Mouse (Mus musculus) forebrain, embryonic 10.5 days (tissue): ENCODE measurements at regions not wholly inside any gene's neighbourhood (a gene's known extent, or its start where the extent isn't known, plus 50 kb on each side); places are given as distances from the start of the nearest gene placed in this dataset.

Experiments used
- DNase-seq: peaks from one replicate; pipeline ENCODE4 v3.0.0-alpha.2; 2017; ENCODE audit warnings: low spot score; ENCODE audit errors: extremely low spot score
- H3K27ac ChIP-seq: fragments of 300-500 bp; sonication (generic); 2 replicates; pipeline ENCODE4 v1.5.1; 2016; ENCODE audit warnings: mild to moderate bottlenecking
- H3K27me3 ChIP-seq: fragments of 300-500 bp; sonication (generic); 2 replicates; pipeline ENCODE4 v1.6.1; 2016; ENCODE audit warnings: mild to moderate bottlenecking; ENCODE audit not compliant: poor library complexity, severe bottlenecking
- H3K36me3 ChIP-seq: fragments of 300-500 bp; sonication (generic); replicated peaks from 2 replicates; pipeline ENCODE4 v1.6.1; 2016; ENCODE audit warnings: mild to moderate bottlenecking, moderate library complexity
- H3K4me1 ChIP-seq: fragments of 300-500 bp; sonication (generic); 2 replicates; pipeline ENCODE4 v1.6.1; 2016
- H3K4me3 ChIP-seq: fragments of 300-500 bp; sonication (generic); 2 replicates; pipeline ENCODE4 v1.5.1; 2016; ENCODE audit warnings: mild to moderate bottlenecking, moderate library complexity
- H3K9me3 ChIP-seq: fragments of 300-500 bp; sonication (generic); 2 replicates; pipeline ENCODE4 v1.6.1; 2016; ENCODE audit warnings: mild to moderate bottlenecking, moderate library complexity
- WGBS: fragments of 180-500 bp; shearing (Covaris S2); methylation state at CpG from one replicate; pipeline ENCODE4 v1.1.7; 2016; 5-methylcytosine and 5-hydroxymethylcytosine counted together

DNA sequence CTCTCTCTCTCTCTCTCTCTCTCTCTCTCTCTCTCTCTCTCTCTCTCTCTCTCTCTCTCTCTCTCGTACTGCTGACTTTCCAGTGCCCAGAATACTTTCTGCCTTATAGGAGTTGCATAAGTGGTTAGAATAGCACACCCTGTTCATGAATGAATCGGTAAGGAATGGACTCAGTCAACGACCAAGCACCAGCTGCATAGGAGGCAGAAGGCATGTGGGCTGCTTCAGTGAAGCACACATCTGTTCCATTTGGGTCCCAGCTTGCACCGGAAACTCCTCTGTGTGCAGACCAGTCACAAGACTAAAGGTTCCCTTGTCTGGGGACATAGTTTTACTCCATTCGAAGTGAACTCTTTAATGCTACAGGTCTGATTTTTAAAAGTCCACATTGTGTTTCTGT lies 64.3 kb upstream of the Nphp3 start:
- Histone ChIP-seq H3K4me3 (no peak overlapping the region), H3K9me3 (no peaks in the 10 kb centered on the region; the same call in 1 of the 2 replicates), H3K27ac (no peak overlapping the region), H3K36me3 (no peaks in the 10 kb centered on the region), H3K4me1 (no peaks in the 10 kb centered on the region), H3K27me3 (no peaks in the 10 kb centered on the region)
- WGBS, result 83% methylated on average over 5 of the region's 5 CpGs
- DNase-seq, result no peak

DNA sequence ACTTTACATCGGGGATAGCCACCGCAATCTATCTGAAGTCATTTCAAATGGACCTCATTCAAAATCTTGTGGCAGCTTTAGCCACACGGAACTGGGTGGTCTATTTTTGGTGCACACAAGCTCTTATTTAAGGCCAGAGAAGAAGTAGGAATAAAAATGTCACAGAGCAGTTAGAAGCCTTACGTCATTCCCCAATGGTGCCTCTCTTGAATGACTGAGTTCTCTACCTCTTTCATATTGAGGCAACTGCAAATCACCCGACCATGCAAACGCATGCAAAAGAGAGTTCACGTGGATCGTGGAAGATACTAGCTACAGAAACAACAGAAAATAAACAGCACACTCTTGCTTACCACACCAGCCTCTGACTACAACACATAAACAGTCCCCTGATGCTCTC lies 62.3 kb upstream of the Nphp3 start:
- Histone ChIP-seq H3K27ac (no peak overlapping the region), H3K4me1 (no peaks in the 10 kb centered on the region), H3K36me3 (no peaks in the 10 kb centered on the region), H3K4me3 (no peak overlapping the region), H3K27me3 (no peaks in the 10 kb centered on the region), H3K9me3 (peaks cover 3% of the 10 kb centered on the region; the same call in 1 of the 2 replicates)
- WGBS, result 92% methylated on average over 8 of the region's 8 CpGs
- DNase-seq, result no peak

DNA sequence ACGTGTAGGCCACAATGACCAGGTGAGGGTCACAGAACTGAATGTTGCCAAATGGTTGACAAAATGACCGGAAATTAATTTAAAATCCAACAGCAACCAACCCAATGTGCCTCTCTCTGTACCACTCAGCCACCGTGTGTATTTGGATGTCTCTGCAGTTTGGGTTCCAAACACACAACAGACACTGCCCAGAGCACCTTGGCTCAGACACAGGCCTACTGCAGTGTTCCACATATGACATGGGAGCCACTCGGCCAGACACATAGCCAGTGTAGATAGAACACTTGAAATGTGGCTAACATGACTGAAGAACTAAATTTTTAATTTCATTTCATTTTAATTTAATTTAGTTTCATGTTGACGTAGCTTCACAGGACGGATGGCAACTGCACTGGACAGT lies 61.8 kb upstream of the Nphp3 start:
- DNase-seq, result no peak
- 91% methylated on average over 6 of the region's 6 CpGs for whole genome bisulfite sequencing
- Histone ChIP-seq H3K27ac (no peak overlapping the region), H3K9me3 (peaks cover 3% of the 10 kb centered on the region; the same call in 1 of the 2 replicates), H3K27me3 (no peaks in the 10 kb centered on the region), H3K4me3 (no peak overlapping the region), H3K36me3 (no peaks in the 10 kb centered on the region), H3K4me1 (no peaks in the 10 kb centered on the region)

DNA sequence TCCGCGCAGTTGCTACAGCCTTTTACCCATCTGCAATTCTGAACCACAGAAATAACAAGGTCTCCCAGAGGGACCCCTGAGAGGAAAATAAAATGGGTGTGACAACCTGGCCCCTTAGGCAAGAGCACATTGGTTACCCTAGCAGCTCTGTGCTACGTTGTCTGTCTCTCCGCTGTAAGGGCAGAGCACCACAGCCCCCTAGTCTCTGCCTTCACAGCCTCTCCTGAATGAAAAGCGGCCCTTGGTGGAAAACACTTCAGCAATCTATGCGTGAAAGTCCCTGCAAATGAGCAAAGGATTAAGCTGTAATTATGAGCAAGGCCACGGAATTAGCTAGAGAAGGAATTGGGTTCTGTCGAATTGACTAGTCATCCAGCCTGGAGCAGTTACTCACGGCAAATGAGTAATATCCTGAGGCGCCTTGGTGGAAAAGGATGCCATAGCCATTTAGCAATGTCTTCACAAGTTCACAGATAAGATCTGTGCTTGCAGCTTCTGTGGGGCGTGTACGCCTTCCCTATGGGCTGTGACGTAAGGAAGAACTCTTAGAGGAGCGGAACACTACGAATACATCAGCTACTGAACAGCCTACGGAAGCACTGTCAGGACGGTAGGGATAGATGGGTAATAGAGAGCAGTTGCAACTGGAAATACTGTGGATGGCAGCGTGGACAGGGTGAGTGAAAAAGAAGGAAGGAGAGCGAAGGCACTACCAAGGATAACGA lies 61.0 kb upstream of the Nphp3 start:
- no peaks in the 10 kb centered on the region for H3K4me1 ChIP-seq
- no peaks in the 10 kb centered on the region for H3K36me3 ChIP-seq
- no peak overlapping the region for H3K4me3 ChIP-seq
- no peak for DNase-seq
- 87% methylated on average over 20 of the region's 20 CpGs for WGBS
- no peak overlapping the region for H3K27ac ChIP-seq
- H3K27me3 ChIP-seq, result no peaks in the 10 kb centered on the region
- peaks cover 3% of the 10 kb centered on the region; the same call in 1 of the 2 replicates for H3K9me3 ChIP-seq

DNA sequence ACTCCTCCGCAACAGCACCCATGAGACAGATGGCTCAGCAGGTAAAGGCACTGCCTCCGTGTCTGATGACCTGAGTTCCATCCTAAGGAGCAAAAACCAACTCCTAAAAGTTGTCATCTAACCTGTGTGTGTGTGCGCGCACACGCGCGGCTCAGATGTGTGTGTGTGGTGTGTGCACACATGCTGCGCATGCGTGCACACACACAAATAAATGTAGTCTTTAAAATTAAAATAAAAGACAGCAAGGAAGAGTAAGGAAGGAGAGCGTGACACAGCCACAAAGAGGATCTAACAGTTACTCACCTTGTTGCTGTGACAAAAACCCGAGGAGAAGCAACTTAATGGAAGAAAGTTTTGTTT lies 60.5 kb upstream of the Nphp3 start:
- WGBS, result 96% methylated on average over 11 of the region's 11 CpGs
- Histone ChIP-seq H3K9me3 (peaks cover 3% of the 10 kb centered on the region; the same call in 1 of the 2 replicates), H3K4me3 (no peak overlapping the region), H3K36me3 (no peaks in the 10 kb centered on the region), H3K27me3 (no peaks in the 10 kb centered on the region), H3K27ac (no peak overlapping the region), H3K4me1 (no peaks in the 10 kb centered on the region)
- no peak for DNase-seq

DNA sequence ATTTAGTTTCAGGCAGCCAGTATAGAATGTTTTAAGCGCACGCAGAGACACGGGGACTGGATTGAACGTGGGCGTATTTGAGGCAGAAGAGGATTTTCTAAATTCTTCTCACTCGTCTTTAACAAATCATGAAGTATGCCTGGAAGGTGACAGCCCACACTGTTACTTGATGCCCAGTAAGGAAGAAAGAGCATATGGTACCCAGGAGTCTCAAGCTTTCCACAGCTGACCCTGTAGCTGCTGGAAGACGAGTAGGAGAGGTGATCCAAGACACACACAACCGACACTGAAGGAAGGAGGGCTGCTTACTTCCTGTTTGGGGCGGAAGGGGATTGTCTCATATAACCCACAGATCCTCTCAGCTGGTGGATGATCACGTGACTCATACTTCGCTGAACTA lies 56.9 kb upstream of the Nphp3 start:
- Histone ChIP-seq H3K4me1 (no peaks in the 10 kb centered on the region), H3K36me3 (no peaks in the 10 kb centered on the region), H3K27ac (no peak overlapping the region), H3K4me3 (no peak overlapping the region), H3K9me3 (peaks cover 3% of the 10 kb centered on the region; the same call in 1 of the 2 replicates), H3K27me3 (no peaks in the 10 kb centered on the region)
- WGBS, result 91% methylated on average over 11 of the region's 11 CpGs
- DNase-seq, result no peak

DNA sequence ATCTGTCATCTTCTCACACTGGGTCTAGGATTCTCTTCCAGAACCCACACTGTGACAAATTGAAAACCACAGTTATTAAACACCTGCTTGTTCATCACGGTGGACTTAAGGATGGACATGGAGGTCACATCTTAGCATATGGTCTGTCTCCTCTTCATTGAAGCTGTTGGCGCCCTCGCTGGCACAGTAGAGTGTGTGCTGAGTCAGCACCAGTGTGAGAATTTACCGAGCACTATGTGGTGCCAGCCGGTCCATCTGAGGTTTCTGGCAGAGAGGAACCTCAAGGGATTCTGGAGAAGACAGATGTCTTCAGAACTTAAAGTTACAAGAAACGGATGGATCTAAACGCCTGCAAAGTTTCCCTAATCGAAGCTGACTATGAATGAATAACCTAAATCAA lies 50.5 kb upstream of the Nphp3 start:
- 93% methylated on average over 8 of the region's 8 CpGs for WGBS
- H3K9me3 ChIP-seq, result peaks cover 3% of the 10 kb centered on the region; the same call in 1 of the 2 replicates
- H3K27me3 ChIP-seq, result no peaks in the 10 kb centered on the region

More for the DNA sequence above, 50.5 kb upstream of the Nphp3 start:
- H3K36me3 ChIP-seq, result no peaks in the 10 kb centered on the region
- no peaks in the 10 kb centered on the region for H3K4me1 ChIP-seq
- no peak for DNase-seq
- H3K4me3 ChIP-seq, result no peak overlapping the region
- no peak overlapping the region for H3K27ac ChIP-seq
